Mouse (Mus musculus) subcutaneous adipose tissue, adult 2 months (tissue): Measurements from ENCODE around the gene Egfl6. TPM values are rescaled to one million over a fixed set of nuclear protein-coding genes. Genes with fewer than 3 reads are reported as not detected.

Experiments
- polyA plus RNA-seq: library from polyadenylated mRNA; depleted of rRNA; stranded (reverse); fragments of >200 nt; gene quantifications from 2 replicates; pipeline ENCODE4 v1.2.3, GENCODE M21; 2012; ENCODE audit warnings: low replicate concordance; rRNA removed

Gene Egfl6
- 0.13 and 7.8 TPM in 2 replicates for polyA plus RNA-seq

DNA sequence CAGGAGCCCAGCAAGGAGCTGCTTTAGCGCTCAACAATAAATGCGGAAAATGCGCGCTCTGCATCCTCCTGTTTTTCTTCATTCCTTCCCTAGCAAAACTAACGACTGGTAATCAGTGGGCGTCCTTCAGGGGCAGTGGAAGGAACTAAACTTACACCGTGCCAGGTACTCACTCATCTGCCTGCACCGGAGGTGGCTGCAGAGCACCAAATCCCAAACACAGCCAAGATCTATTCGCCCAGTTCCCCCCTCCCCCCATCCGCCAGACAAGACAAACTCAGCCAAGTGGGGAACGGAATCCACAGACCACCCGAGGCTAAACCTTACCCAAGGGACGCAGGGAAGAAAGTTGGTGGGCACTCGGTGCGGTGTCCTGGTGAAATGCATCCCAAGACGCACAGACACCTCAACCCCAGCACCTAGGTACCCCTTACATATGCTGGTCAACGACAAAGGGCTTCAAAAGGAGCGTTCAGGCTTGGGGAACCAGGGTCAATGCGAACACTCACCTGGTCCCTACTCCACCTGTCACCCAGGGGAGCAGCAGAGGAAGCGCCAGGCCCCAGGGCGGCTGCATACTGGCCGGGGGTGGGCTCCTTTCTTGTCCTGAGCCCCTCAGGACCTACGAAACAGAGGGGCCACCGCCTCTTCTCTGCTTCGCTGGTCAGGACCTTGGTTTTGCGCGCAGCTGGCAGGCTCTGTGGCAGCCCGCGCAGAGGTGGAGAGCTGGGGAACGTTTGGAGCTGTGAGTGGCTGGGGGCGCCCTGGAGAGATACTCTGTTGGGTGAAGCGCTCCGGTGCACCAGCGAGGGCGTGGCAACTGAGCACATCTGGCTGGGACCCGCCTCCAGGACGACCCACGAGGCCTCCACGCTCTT lies at the start of gene Egfl6:
Gene Egfl6, minus strand, starts transcription at position 774 of the 878 bp plus-strand sequence.

DNA sequence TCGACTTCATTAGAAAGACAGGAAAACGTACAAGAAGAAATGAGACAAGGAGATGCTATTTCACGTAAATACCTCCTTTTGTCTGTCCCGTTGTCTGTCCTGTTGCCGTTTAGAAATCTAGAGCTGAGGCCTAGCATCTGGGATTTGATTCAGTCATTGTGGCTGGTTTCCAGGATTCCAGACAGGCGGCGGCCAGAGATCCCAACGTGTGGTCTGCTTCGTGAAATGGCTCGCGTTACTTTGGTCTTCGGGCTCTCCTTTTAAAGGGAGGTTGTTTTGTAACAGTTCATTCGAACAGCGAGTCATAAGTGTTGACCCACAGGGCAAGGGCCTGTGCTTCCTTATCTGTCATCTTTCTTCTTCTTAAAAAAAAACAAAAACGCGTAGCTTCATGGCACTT lies 67.2 kb downstream of the Egfl6 start, which contains the start of gene Tceanc:
Gene Tceanc, minus strand, starts transcription at position 223 of the 400 bp plus-strand sequence.

DNA sequence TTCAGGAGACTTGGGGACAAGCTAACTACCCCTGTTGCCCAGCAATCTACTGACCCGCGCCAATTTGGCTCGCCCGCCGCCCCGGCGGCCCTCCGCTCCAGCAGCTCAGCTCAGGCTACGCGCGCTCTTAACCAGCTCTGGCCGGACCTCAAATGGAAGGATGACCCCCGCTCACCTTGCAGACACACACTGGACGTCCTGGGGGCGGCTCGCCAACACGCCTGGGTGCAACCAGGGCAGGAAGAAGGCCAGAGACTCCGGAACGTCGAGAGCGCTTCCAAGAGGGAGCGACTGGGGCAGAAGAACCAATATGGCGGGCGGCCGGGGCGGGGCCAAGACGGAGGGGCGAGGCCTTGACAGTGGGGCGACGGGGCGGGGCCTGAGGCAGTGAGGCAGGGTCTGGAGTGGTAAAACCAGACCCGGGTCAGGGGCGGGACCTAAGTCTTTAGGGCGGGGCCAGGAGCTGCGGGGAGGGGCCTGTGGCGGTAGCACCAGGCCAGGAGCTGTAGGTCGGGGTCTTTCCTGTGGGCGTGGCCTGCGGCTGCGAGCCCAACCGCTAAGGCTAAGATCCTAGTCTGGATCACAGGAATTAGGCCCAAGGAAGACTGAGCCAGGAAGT lies 106.0 kb downstream of the Egfl6 start, which contains the start of gene Rab9:
Gene Rab9, minus strand, starts transcription at position 503 of the 619 bp plus-strand sequence.

Other genes with a start within 250 kb of the Egfl6 start
- gene Trappc2, start 145.1 kb downstream of the Egfl6 start, polyA plus RNA-seq = 4.2 and 8.1 TPM in 2 replicates
- 1.3 and 1.9 TPM in 2 replicates for gene Ofd1, start 145.0 kb downstream of the Egfl6 start, polyA plus RNA-seq
- 8.3 and 14.6 TPM in 2 replicates for gene Rab9, start 105.9 kb downstream of the Egfl6 start, polyA plus RNA-seq
- gene Tceanc, start 67.2 kb downstream of the Egfl6 start, polyA plus RNA-seq = 1.5 and 1.8 TPM in 2 replicates